In the genomic region with DNA sequence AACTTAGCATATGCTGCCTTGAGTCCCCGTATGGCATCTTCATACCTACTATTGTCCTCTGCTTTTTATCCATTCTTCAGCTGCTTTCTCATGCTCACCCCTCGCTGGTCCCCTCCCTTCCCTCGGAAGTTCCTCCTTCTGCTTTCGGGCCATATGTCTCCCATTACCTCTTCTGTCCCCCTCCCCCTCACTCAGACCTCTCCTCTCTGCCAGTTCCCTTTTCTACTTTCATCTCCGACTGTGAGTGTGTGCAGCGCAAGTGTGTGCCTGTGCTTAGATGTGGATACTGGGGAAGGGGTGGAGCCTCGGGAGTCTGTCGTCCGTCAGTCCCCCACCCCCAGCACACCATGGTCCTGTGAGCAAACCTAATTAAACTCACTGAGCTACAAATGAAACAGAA, we compare ENCODE assay signal across 9 mouse cellular contexts. TPM values are rescaled to one million over a fixed set of nuclear protein-coding genes. Genes with fewer than 3 reads are reported as not detected.
DNase-seq lines count a peak whose midpoint lies in the region; ATAC-seq lines count a peak whose summit lies in the region.
"Had no signal": no experiment of that assay in that cellular context is flagged by ENCODE, and none has a peak within 500 bp of the region (broad histone marks: within the 10 kb centered on the region; RNA-seq: fewer than 3 reads in every experiment).

No protein-coding gene starts in this region.

- H3K27me3 ChIP-seq in heart, embryonic 16.5 days (ENCODE audit: control insufficient read depth, insufficient read depth, low read length), result peaks cover 11% of the 10 kb centered on the region

- no peaks in the 10 kb centered on the region for H3K4me1 ChIP-seq in heart, embryonic 16.5 days (ENCODE audit: control insufficient read depth, insufficient read depth, low read length)

- no peaks in the 10 kb centered on the region for H3K36me3 ChIP-seq in heart, embryonic 16.5 days (ENCODE audit: control insufficient read depth, insufficient read depth)

- WGBS in heart, embryonic 16.5 days, result 5% methylated on average over 9 of the region's 9 CpGs

- 0 out of 2 replicates have a peak overlapping the region, but pooled peaks have one; percentile 18 for H3K4me2 ChIP-seq in heart, embryonic 16.5 days (ENCODE audit: low read depth, low read length)

- ATAC-seq in heart, embryonic 16.5 days (replicated peaks; ENCODE audit: extremely low read depth, insufficient read depth, low FRiP score), result no peak
- ATAC-seq in common myeloid progenitor, adult 5-6 weeks (replicated peaks; ENCODE audit: low read depth, poor library complexity, severe bottlenecking), result peak; percentile 100
- peak; percentile 99 for ATAC-seq in granulocyte monocyte progenitor cell, adult 5-6 weeks (replicated peaks; ENCODE audit: poor library complexity, severe bottlenecking)
- ATAC-seq in megakaryocyte, adult 5-6 weeks (ENCODE audit: poor library complexity, severe bottlenecking), result peak; percentile 97
- ATAC-seq in erythroid progenitor cell, adult 5-6 weeks (replicated peaks; ENCODE audit: low FRiP score, poor library complexity, severe bottlenecking), result no peak

- H3K9me3 ChIP-seq in heart, embryonic 16.5 days (replicated peaks; ENCODE audit: control insufficient read depth, low read length), result no peaks in the 10 kb centered on the region

- H3K4me3 ChIP-seq in heart, embryonic 16.5 days (ENCODE audit: low read length), result no peak overlapping the region

- no peak overlapping the region for H3K27ac ChIP-seq in heart, embryonic 16.5 days (ENCODE audit: low read length)

- H3K9ac ChIP-seq in heart, embryonic 16.5 days (ENCODE audit: low read length), result no peak overlapping the region

- DNase-seq in heart, postnatal 25 days (ENCODE audit: low spot score), result no peak
- no peak for DNase-seq in testis, postnatal 10 days (ENCODE audit: low spot score)
- DNase-seq in right cerebral cortex, postnatal 4 days, result no peak
- DNase-seq: spleen, adult 18-20 months had no signal

- intact Hi-C loops in heart, postnatal 25 days (cut with DNase I), result no loop called here

RNA-seq across cellular contexts. Expression of a gene that starts 17.0 kb away (rescaled TPM):
- polyA plus RNA-seq in heart, embryonic 16.5 days (2015; fragmentation: Nextera tagmentation; extraction: Ambion mirVana), result 0.22 and 0.25 TPM in 2 replicates
- under 1 TPM in 1 of 2 experiments, not detected in 1; 0.08 TPM for total RNA-seq in heart, postnatal 25 days (2021)
- 0.05 TPM in 1 of 2 replicates, not detected in the other for total RNA-seq in common myeloid progenitor, adult 5-6 weeks (2017)
- total RNA-seq in granulocyte monocyte progenitor cell, adult 5-6 weeks (2014; fragmentation: Nextera tagmentation), result not detected in 2 replicates
- not detected in 2 replicates for total RNA-seq in granulocyte monocyte progenitor cell, adult 5-6 weeks (2017)
- total RNA-seq in megakaryocyte, adult 5-6 weeks (2015), result not detected in 2 replicates
- 0.11 TPM in 1 of 2 replicates, not detected in the other for total RNA-seq in megakaryocyte, adult 5-6 weeks (2017)
- total RNA-seq in erythroid progenitor cell, adult 5-6 weeks (2015; ENCODE audit: low replicate concordance), result not detected in 2 replicates
- not detected in 2 replicates for total RNA-seq in erythroid progenitor cell, adult 5-6 weeks (2017; ENCODE audit: low replicate concordance)

Comparison
In these comparisons a context has a peak if more than half of its experiments do, and no peak if none do; other contexts are left out.
1. ATAC-seq: peak in common myeloid progenitor, adult 5-6 weeks (single experiment), granulocyte monocyte progenitor cell, adult 5-6 weeks (single experiment) and megakaryocyte, adult 5-6 weeks (single experiment); none in heart, embryonic 16.5 days (single experiment) and erythroid progenitor cell, adult 5-6 weeks (single experiment).